Mouse (Mus musculus) hindbrain, embryonic 14.5 days (tissue): Measurements from ENCODE around the gene H2-Ob. TPM values are rescaled to one million over a fixed set of nuclear protein-coding genes. Genes with fewer than 3 reads are reported as not detected.

Experiments used
- polyA plus RNA-seq: library from polyadenylated mRNA; unstranded; fragments of >200 nt; fragmentation: Nextera tagmentation; extraction: Ambion mirVana; gene quantifications from 2 replicates; pipeline ENCODE4 v1.2.1, GENCODE M21; 2014

H2-Ob gene
- polyA plus RNA-seq, 1 experiment from 2014 or later: not detected

Other genes with a start within 250 kb of the H2-Ob start
- gene H2-K1, start 238.6 kb upstream of the H2-Ob start, polyA plus RNA-seq: 12.5 and 16.5 TPM in 2 replicates
- gene Ring1, start 214.2 kb upstream of the H2-Ob start, polyA plus RNA-seq: 6.3 and 7.8 TPM in 2 replicates
- gene H2-Ke6, start 210.8 kb upstream of the H2-Ob start, polyA plus RNA-seq: 64.3 and 67.3 TPM in 2 replicates
- gene Slc39a7, start 207.2 kb upstream of the H2-Ob start, polyA plus RNA-seq: 87.1 and 97.0 TPM in 2 replicates
- 32.2 and 34.5 TPM in 2 replicates for gene Rxrb, start 207.1 kb upstream of the H2-Ob start, polyA plus RNA-seq
- gene Col11a2, start 199.5 kb upstream of the H2-Ob start, polyA plus RNA-seq: 2.7 and 3.4 TPM in 2 replicates
- gene H2-Oa, start 146.6 kb upstream of the H2-Ob start, polyA plus RNA-seq: 0.29 TPM in 1 of 2 replicates, not detected in the other
- 19.2 and 20.2 TPM in 2 replicates for gene H2-DMa, start 119.4 kb upstream of the H2-Ob start, polyA plus RNA-seq
- gene Brd2, start 116.3 kb upstream of the H2-Ob start, polyA plus RNA-seq: 133 and 136 TPM in 2 replicates
- 0.16 TPM in 1 of 2 replicates, not detected in the other for gene H2-DMb2, start 95.6 kb upstream of the H2-Ob start, polyA plus RNA-seq
- 0.72 and 0.76 TPM in 2 replicates for gene H2-DMb1, start 85.8 kb upstream of the H2-Ob start, polyA plus RNA-seq
- gene Tap1, start 51.4 kb upstream of the H2-Ob start, polyA plus RNA-seq: 2.2 and 2.6 TPM in 2 replicates
- 0.95 and 1.2 TPM in 2 replicates for gene Psmb9, start 51.1 kb upstream of the H2-Ob start, polyA plus RNA-seq
- gene Psmb8, start 41.2 kb upstream of the H2-Ob start, polyA plus RNA-seq: 3.6 and 3.8 TPM in 2 replicates
- 0.72 and 1.6 TPM in 2 replicates for gene Tap2, start 35.4 kb upstream of the H2-Ob start, polyA plus RNA-seq
- gene H2-Ab1, start 18.8 kb downstream of the H2-Ob start, polyA plus RNA-seq: 0.80 and 1.8 TPM in 2 replicates
- gene H2-Aa, start 48.9 kb downstream of the H2-Ob start, polyA plus RNA-seq: 0.31 and 0.58 TPM in 2 replicates
- 3.9 and 4.2 TPM in 2 replicates for gene H2-Eb1, start 67.0 kb downstream of the H2-Ob start, polyA plus RNA-seq
- 0.12 and 0.35 TPM in 2 replicates for gene H2-Eb2, start 86.8 kb downstream of the H2-Ob start, polyA plus RNA-seq
- gene Btnl2, start 115.9 kb downstream of the H2-Ob start, polyA plus RNA-seq: 0.10 TPM in 1 of 2 replicates, not detected in the other
- not detected in 2 replicates for gene Btnl1, start 138.2 kb downstream of the H2-Ob start, polyA plus RNA-seq
- gene BC051142, start 159.9 kb downstream of the H2-Ob start, polyA plus RNA-seq: 4.2 and 5.6 TPM in 2 replicates
- gene Btnl4, start 238.4 kb downstream of the H2-Ob start, polyA plus RNA-seq: not detected in 2 replicates